Mouse (Mus musculus) cortical plate, adult 2 months (tissue): ENCODE results near the gene Lad1.

ENCODE experiments used
- CTCF ChIP-seq: fragments of 200-500 bp; IDR thresholded peaks from 2 replicates; pipeline ENCODE4 v1.5.1; 2011; ENCODE audit warnings: mild to moderate bottlenecking, control low read depth, low read length; ENCODE audit not compliant: insufficient read depth; ENCODE audit errors: extremely low read depth
- POLR2A ChIP-seq: fragments of 200-500 bp; IDR thresholded peaks from 2 replicates; pipeline ENCODE4 v1.6.1; 2011; ENCODE audit warnings: mild to moderate bottlenecking, low read length, control low read depth; ENCODE audit not compliant: insufficient read depth; ENCODE audit errors: extremely low read depth

DNA sequence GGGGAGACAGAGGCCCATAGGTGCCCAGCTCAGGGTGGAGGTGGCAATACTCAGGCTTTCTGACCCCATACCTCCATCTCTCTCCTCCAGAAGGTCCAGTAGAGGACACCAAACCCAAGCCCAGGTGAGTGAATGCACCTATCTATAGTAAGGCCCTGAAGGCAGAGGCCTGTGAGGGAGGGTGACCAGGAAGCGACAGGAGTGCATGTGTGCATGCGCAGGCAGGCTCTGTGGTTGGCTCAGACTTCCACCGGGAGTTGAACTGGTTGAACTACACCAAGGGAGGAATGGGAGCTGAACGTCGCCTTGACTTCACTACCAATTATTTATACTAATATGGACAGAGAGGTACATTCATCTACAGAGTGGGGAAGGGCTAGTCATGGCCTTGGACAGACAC lies 28.2 kb downstream of the Lad1 start:
- no peak for TF ChIP-seq CTCF
- TF ChIP-seq POLR2A, result no peak
